Mouse (Mus musculus) urinary bladder, postnatal 36 days (tissue): ENCODE measurements at regions not wholly inside any gene's neighbourhood (a gene's known extent, or its start where the extent isn't known, plus 50 kb on each side); places are given as distances from the start of the nearest gene placed in this dataset.
"Not testable (repeated sequence)": the region's sequence is repeated elsewhere in the genome, so short reads cannot be mapped to it uniquely, and the experiment has no call there.

Experiments used
- DNase-seq, 2 experiments: peaks; one replicate each; pipeline ENCODE4 v3.0.0; 2022; ENCODE audit warnings: low spot score in 2 of 2, mixed read lengths in 1 of 2

DNA sequence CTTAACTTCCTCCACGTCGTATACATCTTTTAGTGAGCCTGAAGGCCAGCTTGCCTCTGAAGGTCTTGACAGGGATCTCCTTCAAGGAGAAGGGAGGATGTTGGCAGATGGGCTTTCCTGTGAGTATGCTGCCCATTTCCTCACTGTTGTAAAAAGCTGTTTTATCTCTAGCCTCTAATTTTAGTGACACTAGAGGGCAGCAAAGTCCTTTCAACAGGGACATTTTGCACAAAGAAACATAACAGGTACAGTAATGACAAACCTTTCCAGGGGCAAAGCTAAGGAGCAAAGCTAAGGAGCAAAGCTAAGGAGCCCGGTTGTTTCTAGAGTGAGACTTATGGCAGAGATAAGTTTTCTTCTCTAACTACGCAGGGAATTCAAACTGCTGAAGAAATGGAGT is 59.0 kb upstream of the Kbtbd8 start:
- no peak for DNase-seq

DNA sequence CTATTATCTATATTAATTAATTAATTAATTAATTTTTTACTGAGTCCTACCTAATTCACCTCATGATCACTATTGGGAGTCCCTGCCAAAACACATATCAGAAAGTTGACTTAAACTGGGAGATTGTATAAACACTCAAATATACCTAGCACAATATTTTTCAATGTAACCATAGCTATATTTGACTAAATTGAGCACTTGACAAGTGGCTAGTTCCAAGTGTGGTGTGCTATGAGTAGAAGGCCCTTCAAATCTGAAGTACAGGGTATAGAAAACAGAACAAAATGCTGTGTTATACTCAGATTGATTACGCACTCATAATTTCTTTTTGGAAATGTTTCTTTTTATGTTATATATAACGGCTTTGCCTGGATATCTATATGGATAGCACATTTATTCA is 60.8 kb upstream of the Kbtbd8 start:
- no peak for DNase-seq

DNA sequence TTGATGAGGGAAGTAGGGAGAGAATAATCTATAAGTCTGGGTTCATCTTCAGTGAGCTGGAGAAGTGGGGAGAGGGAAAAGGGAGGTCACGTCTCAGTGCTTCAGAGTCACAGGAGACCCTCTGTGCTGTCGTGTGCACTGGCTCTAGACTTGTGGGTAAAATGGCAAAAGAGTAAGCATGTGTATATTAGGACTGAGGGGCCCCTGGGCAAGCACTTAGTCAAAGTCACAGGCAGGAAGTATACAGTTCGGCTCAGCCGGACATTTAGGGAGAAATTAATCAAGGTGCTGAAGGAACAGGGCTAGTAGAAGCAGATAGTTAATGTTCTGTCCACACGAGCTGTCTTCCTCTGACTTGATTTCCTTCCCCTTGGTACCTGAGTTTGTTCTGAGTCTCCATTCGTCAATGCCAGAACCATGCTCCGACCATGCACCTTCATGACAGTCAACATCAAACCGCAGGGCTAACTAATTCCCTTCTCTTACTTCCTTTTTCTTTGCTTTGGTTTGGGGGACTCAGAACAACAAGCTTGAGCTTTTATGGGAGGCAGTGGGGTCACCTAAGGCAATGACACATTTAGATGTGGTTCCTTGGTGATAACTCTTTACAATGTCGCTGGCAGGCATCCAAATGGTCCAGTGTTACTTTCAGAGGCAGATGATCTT is 63.2 kb upstream of the Kbtbd8 start:
- DNase-seq, result no peak

DNA sequence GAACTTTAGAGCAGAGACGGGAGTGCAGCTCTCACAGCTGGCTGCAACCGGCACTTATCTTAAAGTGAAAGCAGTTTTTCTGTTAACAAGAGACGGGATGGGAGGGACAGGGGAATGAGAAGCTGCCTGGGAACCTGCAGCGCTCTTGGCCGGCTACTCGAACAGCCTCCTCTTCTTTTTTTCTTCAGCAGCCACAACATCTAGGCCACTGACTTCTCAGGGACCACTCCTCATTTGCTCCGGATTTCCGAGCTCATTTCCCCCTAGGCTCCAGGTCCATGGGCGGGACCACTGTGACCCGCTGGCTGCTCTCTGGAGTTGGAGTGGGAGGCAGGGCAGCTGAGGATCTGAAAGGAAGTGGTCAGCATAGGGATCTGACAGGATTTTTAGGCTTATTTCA is 75.7 kb upstream of the Kbtbd8 start:
- DNase-seq, result not testable (repeated sequence)

DNA sequence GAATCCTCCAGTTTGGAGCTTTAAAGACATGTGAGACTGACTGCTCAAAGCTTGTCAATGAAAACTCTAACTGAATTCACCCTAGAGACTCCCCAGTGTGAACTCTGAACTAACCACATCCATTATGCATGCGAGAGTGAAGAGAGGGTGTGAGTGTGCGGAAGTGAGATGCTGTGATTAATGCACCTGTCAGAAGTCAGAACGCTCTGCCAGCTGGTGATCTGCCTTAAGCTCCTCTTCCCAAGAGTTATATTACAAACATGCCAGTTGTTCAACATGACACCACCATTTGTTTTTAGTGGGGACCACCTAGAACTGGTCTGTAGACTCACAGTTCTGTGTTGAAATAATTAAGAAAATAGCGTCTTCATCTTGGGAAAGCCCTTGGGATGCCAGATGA is 92.8 kb upstream of the Kbtbd8 start:
- DNase-seq, result no peak

DNA sequence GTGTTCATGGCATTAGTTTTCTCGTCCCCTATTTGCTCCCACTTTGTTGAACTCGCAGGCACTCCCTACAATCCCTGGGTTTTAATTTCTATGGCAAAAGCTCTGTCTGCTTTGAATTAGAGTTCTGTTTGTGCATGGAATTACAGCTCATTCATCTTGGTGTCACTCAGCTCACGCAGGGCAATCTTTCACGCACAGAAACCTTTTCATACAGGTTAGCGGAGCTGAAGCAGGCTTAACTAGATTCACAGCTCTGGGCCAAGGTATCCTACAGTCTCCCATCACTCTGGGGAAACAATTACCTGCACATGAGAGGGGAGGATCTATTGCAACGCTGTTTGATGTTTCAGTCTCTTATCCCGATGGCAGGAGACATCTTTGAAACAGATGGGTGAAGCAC is 95.3 kb upstream of the Kbtbd8 start:
- DNase-seq, result no peak

DNA sequence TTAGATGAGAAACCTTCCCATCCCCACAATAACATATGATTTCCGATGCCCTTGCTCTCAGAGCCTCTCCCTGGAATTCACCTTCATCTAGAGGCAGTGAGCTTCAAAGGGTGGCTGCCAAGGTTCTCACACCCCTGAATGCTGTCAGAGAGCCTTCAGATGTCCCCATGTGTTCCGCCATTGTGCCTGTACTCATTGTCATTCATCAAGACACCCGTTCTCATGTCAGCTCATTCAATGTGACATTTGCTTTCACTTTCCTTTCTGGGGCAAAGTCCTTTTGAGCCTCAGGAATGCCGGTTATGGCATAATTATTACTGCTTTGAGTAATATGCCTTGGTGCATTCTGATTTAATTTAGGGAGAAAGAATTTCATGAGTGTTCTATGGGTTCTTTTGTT is 99.1 kb upstream of the Kbtbd8 start:
- DNase-seq, result no peak

DNA sequence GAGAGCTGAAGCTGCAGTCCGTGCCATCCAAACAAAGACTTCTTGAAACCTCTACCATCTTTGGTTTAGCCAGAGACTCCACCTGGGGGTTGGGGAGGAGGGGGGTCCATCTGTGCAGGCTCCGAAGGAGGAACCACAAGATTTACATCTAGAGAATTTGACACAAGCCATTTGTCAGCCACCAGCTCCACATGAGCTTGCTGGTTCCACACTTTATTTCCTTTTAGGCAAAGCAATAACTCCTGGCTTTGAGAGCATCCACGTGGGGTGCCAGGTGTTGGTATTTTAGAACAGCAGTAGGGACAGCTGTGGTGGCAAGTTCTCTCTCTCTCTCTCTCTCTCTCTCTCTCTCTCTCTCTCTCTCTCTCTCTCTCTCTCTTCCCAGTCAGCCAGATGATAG is 99.6 kb upstream of the Kbtbd8 start:
- no peak for DNase-seq

DNA sequence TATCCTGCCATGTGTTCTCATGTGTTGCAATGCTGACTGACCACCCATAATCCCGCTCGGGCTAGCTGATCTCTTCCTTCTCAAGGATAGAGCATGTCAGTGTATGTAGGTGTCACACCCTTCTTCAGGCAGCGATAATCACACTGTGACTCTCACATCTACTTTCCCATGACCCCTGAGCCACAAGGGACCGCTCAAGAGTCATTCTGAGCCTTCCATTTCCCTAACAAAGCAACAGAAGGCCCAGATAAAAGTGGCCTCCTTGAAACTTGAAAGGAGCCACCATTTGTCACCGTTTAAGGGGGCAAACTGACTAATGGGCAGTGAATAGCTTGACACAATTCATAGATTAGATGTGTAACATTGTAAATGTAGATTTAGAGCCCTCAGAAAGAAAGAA is 103.9 kb upstream of the Kbtbd8 start:
- no peak for DNase-seq

DNA sequence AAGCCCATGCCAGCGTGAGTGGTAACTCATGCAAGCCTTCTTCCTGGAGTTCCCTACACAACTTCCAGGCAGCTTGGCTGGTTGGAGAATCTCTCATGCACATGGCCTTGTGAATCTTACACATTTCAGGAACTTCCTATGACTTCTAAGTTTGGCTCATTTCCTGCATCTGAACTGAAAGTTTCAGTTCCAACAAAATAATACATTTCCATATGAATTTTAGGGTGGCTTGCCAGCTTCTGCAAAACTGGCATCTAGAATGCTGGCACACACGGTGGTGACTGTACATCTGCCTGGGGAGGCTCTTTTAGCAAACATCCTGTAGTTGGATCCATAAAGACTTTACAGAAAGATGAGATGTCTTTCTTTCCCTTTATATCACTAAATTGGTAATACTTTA is 110.6 kb upstream of the Kbtbd8 start:
- DNase-seq, result no peak

DNA sequence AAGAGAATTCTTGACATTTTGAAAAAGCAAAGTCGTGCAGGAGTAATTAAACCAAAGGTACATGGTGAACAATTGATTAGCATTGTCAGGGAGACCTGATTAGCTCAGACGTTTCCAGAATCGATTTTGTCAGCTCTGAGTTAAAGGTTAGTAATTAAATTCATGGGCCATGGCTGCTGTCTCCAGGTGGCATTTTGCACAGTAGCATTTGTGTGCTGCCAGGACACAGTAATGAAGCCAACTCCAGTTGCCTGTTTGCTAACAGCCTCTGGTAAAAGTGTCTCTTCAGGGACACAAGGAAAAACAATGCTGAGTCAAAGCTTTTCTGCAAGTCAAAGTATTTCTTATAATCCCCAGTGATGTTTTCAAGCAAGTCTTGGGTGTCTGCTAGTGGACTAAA is 113.3 kb upstream of the Kbtbd8 start:
- no peak for DNase-seq

DNA sequence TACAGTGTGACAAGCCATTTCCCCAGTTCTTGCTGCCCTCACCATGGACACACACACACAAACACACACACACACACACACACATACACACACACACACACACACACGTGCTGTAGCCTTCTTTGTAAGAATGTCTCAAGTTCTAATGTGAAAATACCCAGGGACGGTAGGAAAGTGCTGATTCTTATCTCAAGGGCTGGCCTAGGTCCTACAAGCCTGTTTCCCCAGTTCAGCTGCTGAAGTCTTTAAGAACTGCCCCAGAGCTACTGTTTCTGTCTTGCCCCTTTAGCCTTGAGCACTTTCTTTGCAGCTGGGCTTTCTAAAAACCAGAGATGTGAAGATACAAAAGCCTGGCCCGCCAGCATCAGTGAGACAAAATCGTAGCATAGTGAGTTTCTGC is 117.5 kb upstream of the Kbtbd8 start:
- DNase-seq, result no peak

DNA sequence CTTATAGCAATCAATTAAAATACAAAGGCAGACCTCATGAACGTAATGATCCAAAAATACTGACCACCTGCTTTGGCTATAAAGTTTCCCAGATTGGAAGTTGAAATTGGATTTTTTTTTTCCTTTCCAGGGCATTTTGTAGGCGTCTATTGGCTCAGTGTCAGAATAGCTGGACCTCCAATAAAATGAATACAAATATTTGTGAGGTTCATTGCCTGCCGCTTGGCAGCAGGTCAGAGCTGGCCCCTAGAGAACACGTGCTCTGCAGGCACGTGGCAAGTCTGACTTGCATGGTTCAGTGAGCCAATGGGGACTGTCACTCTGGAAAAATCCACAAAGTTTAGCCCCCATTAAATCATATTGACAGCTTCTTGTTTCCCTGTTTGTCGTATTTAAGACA is 118.0 kb upstream of the Kbtbd8 start:
- peak in 1 of 2 experiments; percentile 48 for DNase-seq

DNA sequence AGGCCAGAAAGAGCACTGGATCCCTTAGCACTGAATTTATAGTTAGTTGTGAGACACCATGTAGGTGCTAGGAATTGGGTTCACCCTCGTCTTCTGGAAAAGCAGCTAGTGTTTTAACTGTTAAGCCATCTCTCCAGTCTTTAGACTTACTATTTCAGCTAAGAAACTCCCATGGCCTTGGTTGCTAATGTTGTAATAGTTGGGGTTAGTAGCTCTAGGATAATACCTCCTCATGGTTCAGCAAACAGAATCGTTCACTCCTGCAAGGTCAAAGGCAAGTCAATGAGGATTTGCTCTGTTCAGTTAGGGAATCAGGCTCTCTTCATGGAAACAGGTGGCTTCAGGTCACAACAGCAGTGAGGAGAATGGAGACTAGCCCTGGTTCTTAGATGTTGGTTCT is 118.7 kb upstream of the Kbtbd8 start:
- no peak for DNase-seq

DNA sequence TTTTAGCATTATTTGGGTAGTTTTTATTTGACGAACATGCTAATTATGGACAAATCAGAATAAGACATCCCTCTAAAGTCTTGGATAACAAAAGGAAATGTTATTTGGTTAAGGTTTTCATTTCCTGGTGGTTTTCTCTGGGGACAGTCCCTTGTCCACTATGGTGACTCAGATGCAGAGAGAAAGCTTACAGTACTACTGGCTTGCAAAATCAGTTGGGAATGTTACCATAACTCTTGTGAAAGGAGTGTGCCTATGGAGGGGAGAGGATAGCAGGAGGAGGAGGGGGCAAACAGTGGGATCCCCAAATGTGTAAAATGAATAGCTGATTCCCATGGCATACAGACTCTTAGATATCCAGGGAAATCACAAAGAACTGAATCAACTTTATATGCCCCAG is 122.7 kb upstream of the Kbtbd8 start:
- no peak for DNase-seq

DNA sequence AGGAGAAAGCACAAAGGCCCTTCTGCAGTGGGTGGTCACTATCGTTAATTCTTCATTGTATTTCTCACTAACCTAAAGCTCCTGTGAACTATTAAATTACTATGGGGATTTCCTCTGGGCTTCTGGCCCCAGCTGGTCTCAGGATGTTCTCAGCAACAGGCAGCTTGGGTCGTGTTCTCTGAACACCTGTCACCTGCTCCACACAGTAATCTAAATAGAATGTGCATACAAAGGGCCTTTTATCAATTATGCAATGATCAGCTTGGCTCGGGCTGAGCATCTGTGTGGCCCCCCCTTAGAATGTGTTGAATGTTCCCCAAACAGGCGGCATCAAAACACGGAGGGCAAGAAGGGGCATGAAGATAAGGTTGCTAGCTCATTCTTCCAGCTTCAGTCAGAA is 129.6 kb upstream of the Kbtbd8 start:
- no peak for DNase-seq

DNA sequence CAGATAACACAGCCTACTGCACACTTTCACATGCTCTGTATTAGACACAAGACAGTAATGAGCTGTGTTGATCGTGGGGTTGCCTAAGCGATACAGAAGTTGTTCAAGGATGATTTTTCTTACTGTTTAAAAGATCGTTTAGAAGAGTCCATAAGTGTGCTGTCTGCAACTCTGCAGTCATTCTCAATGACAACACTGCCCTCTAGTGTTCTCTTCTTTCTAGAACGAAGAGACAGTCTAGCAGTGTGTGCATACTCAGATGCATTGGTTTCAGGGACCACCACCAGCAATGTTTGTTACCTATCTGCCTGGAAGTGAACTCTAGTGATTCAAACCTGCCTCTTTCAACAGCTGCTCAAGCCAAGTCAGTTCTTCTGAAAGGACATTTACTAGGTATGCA is 130.7 kb upstream of the Kbtbd8 start:
- peak in 1 of 2 experiments; percentile 8 for DNase-seq

DNA sequence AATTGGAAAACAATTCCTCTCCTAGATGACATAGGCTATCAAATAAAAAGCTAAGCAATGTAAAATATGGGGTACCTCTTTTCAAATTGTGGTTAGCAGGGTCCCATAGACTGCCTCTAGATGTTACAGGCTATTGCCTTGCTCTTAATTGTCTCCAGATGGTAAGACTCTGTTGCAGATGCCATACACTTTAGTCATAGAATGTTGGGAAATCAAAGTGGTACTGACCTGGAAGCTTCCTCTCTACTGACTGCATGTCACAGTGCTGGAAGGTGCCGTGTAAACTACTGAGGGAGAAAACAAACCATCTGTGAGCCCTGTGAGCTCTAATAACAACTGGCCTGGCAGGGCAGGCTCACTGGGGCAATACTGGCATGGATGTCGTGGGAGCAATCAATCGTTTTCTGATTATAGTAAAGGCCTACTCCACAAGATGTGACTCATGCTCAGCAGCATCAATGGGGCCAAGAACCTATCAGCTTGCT is 132.6 kb upstream of the Kbtbd8 start:
- no peak for DNase-seq

DNA sequence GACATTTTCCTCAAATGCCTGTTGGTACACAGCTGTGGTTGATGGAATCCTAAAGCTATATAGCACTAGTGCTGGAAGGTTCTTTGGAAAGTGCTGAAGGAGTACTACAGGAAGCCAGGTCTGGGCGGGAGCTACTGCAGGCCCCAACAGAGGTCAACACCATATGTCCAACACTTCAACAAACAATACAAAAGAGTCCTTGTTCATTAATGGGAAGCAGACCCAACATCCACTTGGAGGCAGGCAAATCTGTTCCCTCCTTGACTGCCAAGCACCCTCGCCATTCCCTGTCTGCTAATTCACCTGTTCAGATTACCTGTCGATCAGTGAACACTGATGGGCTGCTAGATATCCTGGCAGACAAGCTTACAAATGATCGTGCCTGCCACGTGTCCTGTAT is 148.4 kb upstream of the Kbtbd8 start:
- no peak for DNase-seq

DNA sequence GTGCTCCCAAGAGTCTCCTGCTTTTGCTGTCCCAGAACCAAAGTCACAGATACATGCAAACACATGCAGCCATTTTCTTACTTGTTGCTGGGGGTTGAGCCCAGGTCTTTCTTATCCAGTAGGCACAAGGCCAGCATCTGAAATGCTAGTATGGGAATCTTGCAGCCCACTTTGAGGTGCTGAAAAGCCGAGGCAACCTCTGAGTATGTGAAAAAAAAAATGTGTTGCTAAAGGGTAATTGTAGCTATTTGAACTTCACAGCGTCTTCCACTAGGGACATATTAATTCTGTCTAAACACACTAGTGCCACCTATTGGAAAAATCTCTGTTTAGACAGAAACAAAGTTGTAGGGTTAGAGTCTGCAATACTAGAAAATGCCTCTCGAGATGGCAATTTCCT is 150.1 kb upstream of the Kbtbd8 start:
- DNase-seq, result no peak

DNA sequence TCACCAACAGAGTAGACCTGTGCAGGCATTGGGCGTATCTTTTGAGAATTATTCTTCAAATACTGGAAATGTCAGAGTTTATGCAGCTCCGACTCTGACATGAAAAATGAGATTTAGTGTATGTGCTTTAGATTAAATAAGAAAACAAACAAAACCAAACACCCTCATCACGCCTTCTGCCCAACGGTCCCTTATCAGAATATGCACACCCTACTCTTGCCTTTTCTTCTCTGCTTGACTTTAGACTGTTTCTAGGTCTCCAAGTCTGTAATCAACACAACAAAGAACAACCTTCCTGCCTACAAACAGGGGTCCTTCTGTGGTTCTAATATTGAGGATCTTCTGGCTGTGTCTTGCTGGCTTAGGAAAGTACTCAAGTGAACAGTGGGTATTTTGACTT is 153.8 kb upstream of the Kbtbd8 start:
- no peak for DNase-seq

DNA sequence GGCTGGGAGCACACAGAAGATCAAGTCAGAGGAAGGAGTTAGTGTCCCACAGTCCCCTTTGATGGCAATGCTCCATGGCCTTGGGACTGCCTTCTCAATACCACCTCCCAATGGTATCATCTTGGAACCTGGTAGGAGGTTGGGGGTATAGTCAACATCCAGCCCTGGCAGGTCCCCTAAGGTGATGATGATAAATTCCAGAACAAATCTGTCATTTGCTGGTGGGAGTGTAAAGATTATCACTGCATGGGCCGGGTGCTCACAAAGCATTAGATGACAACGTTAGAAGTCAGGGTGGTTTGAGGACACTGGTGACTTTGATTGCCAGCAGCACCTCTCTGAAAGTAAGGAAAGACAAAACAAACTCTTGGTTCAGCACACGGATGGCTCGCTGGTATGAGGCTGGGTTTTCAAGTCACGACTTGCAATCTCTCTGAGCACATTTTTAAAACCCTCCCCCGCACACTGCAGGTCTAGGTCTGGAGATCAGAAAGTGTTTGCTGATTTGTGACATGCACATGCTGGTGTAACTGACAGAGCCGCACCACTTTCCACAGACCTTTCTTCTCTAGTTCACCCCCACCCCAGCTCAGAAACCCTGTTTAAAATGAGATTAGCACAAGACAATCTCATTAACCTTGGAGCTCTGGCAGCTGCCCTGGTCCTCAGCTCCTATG is 154.5 kb upstream of the Kbtbd8 start:
- no peak for DNase-seq

DNA sequence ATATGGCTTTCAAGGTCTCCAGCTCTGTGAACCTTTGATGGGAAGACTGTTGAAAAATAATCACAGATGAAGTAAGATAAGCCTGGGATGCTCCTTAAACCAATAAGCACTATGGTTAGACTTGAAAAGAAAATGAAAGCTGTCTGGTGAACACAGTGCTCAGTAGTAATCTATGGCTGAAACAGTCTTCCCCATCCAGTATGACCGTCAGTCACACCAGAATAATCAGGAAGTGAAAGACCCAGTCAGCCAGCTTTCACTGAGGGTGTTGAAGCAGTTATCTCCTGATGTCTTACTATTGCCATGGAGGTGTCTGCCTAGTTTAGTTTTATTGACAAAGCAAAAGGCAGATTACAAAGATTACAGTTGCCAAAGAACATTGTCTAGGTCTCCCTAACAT is 155.2 kb upstream of the Kbtbd8 start:
- DNase-seq, result no peak

DNA sequence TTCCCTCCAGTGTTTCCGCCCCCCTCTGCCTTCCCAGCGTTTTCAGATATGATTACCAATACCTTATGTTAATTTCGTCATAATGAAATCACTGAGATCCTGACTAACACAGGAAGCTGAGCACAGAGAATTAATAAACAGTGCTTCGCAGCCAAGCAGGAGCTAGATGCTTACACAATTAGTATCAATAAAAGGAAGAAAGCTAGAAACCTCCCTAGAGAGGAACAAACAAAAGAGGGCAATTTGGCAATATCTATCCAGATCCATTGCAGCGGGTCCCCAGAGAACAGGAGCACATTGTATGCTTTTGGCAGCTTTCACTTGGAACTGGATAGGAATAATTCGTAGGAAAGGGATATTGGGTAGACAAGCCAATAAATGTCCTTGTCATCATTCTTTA is 159.1 kb upstream of the Kbtbd8 start:
- DNase-seq, result no peak
